Mouse (Mus musculus) embryonic fibroblast, embryonic 13.5 days (primary cell): Measurements from ENCODE around the gene Wdr70.

Experiments used
- CTCF ChIP-seq: IDR thresholded peaks from 2 replicates; pipeline ENCODE4 v1.5.1; 2011; ENCODE audit warnings: mild to moderate bottlenecking, control low read depth, low read length, moderate library complexity, borderline replicate concordance; ENCODE audit not compliant: insufficient read depth
- POLR2A ChIP-seq: IDR thresholded peaks from 2 replicates; pipeline ENCODE4 v1.6.1; 2011; ENCODE audit warnings: low read depth, mild to moderate bottlenecking, control low read depth, low read length, moderate library complexity

- no peak for TF ChIP-seq CTCF
- no peak for TF ChIP-seq POLR2A
Observed at GRCm38 (mm10) chr15:7931605-7932008, 167.4 kb downstream of the Wdr70 start.
